Mouse (Mus musculus) olfactory bulb, adult 2 months (tissue): ENCODE results near the gene Ngdn.

ENCODE experiments used
- CTCF ChIP-seq: fragments of 200-500 bp; IDR thresholded peaks from 2 replicates; pipeline ENCODE4 v1.5.1; 2012; ENCODE audit warnings: low read depth, mild to moderate bottlenecking, low read length, moderate library complexity; ENCODE audit not compliant: insufficient read depth
- POLR2A ChIP-seq: fragments of 200-500 bp; IDR thresholded peaks from 2 replicates; pipeline ENCODE4 v1.6.1; 2012; ENCODE audit warnings: mild to moderate bottlenecking, low read depth, low read length, moderate library complexity; ENCODE audit not compliant: insufficient read depth

DNA sequence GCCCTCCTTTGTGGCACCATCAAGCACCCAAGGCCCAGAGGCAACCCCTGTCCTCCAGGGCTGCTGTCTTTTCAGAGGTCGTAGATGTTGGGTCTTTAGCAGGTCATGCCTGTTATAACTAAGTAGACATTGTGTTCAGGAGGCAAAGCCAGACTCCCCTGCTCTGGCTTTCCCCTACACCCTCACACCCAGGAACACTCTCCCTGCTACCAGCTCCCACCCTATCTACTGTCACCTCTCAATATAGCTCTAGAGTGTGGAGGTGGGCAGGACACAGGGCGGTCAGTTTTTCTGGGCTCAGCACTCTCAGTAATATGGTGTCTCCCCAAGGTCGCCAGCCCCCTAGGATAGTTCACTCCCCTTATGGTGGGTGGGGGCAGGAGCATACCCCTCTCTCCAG lies 47.4 kb upstream of the Ngdn start:
- no peak for TF ChIP-seq CTCF
- TF ChIP-seq POLR2A: no peak
